Mouse (Mus musculus) forebrain, postnatal 0 days (tissue): ENCODE measurements around the gene Crispld2. TPM values are rescaled to one million over a fixed set of nuclear protein-coding genes. Genes with fewer than 3 reads are reported as not detected.

ENCODE experiments used
- ATAC-seq: fragments of 200-750 bp; cut with Nextera tagmentation; 2 replicates; pipeline ENCODE4 v1.8.0; 2017; ENCODE audit warnings: mild to moderate bottlenecking, moderate library complexity
- DNase-seq: peaks from one replicate; pipeline ENCODE4 v3.0.0-alpha.2; 2015
- H3K27ac ChIP-seq: fragments of 300-500 bp; sonication (generic); 2 replicates; pipeline ENCODE4 v1.5.1; 2014; ENCODE audit warnings: low read depth, mild to moderate bottlenecking, antibody characterized with exemption, low read length, moderate library complexity, mixed read lengths
- H3K27me3 ChIP-seq: fragments of 300-500 bp; sonication (generic); 2 replicates; pipeline ENCODE4 v1.6.1; 2014; ENCODE audit warnings: mild to moderate bottlenecking, low read length, mixed read lengths; ENCODE audit not compliant: insufficient read depth
- H3K36me3 ChIP-seq: fragments of 300-500 bp; sonication (generic); 2 replicates; pipeline ENCODE4 v1.6.1; 2014; ENCODE audit warnings: mild to moderate bottlenecking, moderate library complexity; ENCODE audit not compliant: insufficient read depth
- H3K4me1 ChIP-seq: fragments of 300-500 bp; sonication (generic); 2 replicates; pipeline ENCODE4 v1.6.1; 2014; ENCODE audit warnings: antibody characterized with exemption; ENCODE audit not compliant: insufficient read depth
- H3K4me2 ChIP-seq: fragments of 300-500 bp; sonication (generic); 2 replicates; pipeline ENCODE4 v1.6.1; 2014; ENCODE audit warnings: low read depth, mild to moderate bottlenecking, moderate library complexity
- H3K4me3 ChIP-seq: fragments of 300-500 bp; sonication (generic); 2 replicates; pipeline ENCODE4 v1.5.1; 2014; ENCODE audit warnings: low read depth, low read length, mixed read lengths
- H3K9ac ChIP-seq: fragments of 300-500 bp; sonication (generic); 2 replicates; pipeline ENCODE4 v1.6.1; 2014; ENCODE audit warnings: mild to moderate bottlenecking
- H3K9me3 ChIP-seq: fragments of 300-500 bp; sonication (generic); 2 replicates; pipeline ENCODE4 v1.6.1; 2016; ENCODE audit warnings: low read length
- CTCF ChIP-seq: sonication (generic); IDR thresholded peaks from 2 replicates; pipeline ENCODE4 v1.5.1; 2016; ENCODE audit warnings: antibody characterized with exemption, control low read depth, low read depth
- WGBS: fragments of 180-500 bp; shearing (Covaris S2); extraction: QIAGEN DNeasy Blood & Tissue Kit; methylation state at CpG from one replicate; pipeline ENCODE4 v1.1.7; 2014; 5-methylcytosine and 5-hydroxymethylcytosine counted together
- polyA plus RNA-seq: library from polyadenylated mRNA; unstranded; fragments of >200 nt; fragmentation: Nextera tagmentation; extraction: Ambion mirVana; gene quantifications from 2 replicates; pipeline ENCODE4 v1.2.1, GENCODE M21; 2015
- total RNA-seq: library from RNA; depleted of rRNA; stranded (reverse); fragments of >200 nt; gene quantifications from 2 replicates; pipeline ENCODE4 v1.2.3, GENCODE M21; 2014

Crispld2 gene
- total and polyA plus RNA-seq, 2 experiments from 2014 or later = 2.5 to 11.0 TPM

- WGBS = 52% methylated on average over 5 of the region's 5 CpGs
- H3K4me2 ChIP-seq = no peak overlapping the region
- TF ChIP-seq CTCF = no peak
- no peaks in the 10 kb centered on the region for H3K27me3 ChIP-seq
- no peak overlapping the region for H3K4me3 ChIP-seq
- no peaks in the 10 kb centered on the region for H3K4me1 ChIP-seq
- H3K27ac ChIP-seq = no peak overlapping the region
- DNase-seq (peak; percentile 23), ATAC-seq (no peak)
- H3K9ac ChIP-seq = no peak overlapping the region
- H3K9me3 ChIP-seq = no peaks in the 10 kb centered on the region
- H3K36me3 ChIP-seq = peaks cover 90% of the 10 kb centered on the region
These were observed 39.5 kb upstream of the Crispld2 start for GRCm38 (mm10) chr8:119952747-119953146.

GRCm38 (mm10) chr8:119955333-119955732, 36.9 kb upstream of the Crispld2 start:
- Histone ChIP-seq H3K9ac (no peak overlapping the region), H3K27ac (no peak overlapping the region), H3K4me3 (no peak overlapping the region), H3K4me1 (0 out of 2 replicates have a peak, but pooled peaks cover 2% of the 10 kb centered on the region), H3K4me2 (no peak overlapping the region), H3K27me3 (no peaks in the 10 kb centered on the region), H3K9me3 (no peaks in the 10 kb centered on the region), H3K36me3 (peaks cover 78% of the 10 kb centered on the region)
- no peak for TF ChIP-seq CTCF
- WGBS = 93% methylated on average over 8 of the region's 8 CpGs
- ATAC-seq (no peak), DNase-seq (no peak)

- ATAC-seq = no peak
- peaks cover 50% of the 10 kb centered on the region for H3K36me3 ChIP-seq
- WGBS = 97% methylated on average over 10 of the region's 10 CpGs
These were observed 34.2 kb upstream of the Crispld2 start for GRCm38 (mm10) chr8:119958076-119958475.

DNA sequence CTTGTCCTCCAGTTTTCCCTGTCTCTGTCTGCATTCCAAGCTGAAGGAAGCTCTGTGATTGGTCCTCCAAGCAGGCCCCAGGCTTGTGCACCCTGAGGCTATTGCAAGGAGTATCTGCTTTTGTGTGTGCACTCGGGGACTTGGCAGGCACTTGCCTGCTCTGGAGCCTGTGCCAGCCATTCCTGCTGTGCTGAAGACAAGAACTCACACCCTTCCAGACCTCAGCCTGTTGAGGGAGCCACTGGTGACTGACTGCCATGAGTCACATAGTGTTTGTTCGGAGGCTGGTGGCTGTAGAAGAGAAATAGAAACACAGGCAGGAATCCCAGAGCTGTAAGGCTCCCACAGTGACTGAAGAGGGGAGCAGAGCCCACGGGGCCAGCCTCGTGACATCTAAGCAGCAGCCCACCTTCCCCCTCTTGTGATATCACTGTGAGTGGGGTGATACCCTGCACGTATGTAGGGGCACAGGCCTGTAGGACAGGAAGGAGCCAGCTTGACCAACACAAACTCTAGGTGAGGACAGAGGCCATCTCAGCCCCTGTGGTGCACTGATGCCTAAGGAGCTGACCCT, 31.6 kb upstream of the Crispld2 start:
- WGBS = 36% methylated on average over 5 of the region's 5 CpGs
- peak; percentile 89 for ATAC-seq
- 0 out of 2 replicates have a peak overlapping the region, but pooled peaks have one; percentile 52 for H3K27ac ChIP-seq

More at GRCm38 (mm10) chr8:119958076-119958475, 34.2 kb upstream of the Crispld2 start:
- Histone ChIP-seq H3K27me3 (no peaks in the 10 kb centered on the region), H3K9me3 (no peaks in the 10 kb centered on the region), H3K9ac (no peak overlapping the region), H3K4me1 (0 out of 2 replicates have a peak, but pooled peaks cover 3% of the 10 kb centered on the region), H3K4me3 (no peak overlapping the region), H3K4me2 (no peak overlapping the region), H3K27ac (no peak overlapping the region)
- no peak for TF ChIP-seq CTCF
- no peak for DNase-seq

GRCm38 (mm10) chr8:119964859-119965258, 27.4 kb upstream of the Crispld2 start:
- no peak overlapping the region for H3K27ac ChIP-seq
- H3K4me3 ChIP-seq = no peak overlapping the region
- no peak for DNase-seq
- no peaks in the 10 kb centered on the region for H3K9me3 ChIP-seq
- 0 out of 2 replicates have a peak, but pooled peaks cover 3% of the 10 kb centered on the region for H3K4me1 ChIP-seq
- no peaks in the 10 kb centered on the region for H3K27me3 ChIP-seq
- TF ChIP-seq CTCF = no peak
- no peaks in the 10 kb centered on the region for H3K36me3 ChIP-seq
- ATAC-seq = no peak
- 76% methylated on average over 4 of the region's 4 CpGs for whole genome bisulfite sequencing
- no peak overlapping the region for H3K4me2 ChIP-seq
- no peak overlapping the region for H3K9ac ChIP-seq

More for the DNA sequence above, 31.6 kb upstream of the Crispld2 start:
- Histone ChIP-seq H3K4me1 (0 out of 2 replicates have a peak, but pooled peaks cover 3% of the 10 kb centered on the region), H3K36me3 (peaks cover 25% of the 10 kb centered on the region), H3K4me3 (no peak overlapping the region), H3K9ac (no peak overlapping the region), H3K9me3 (no peaks in the 10 kb centered on the region), H3K27me3 (no peaks in the 10 kb centered on the region), H3K4me2 (no peak overlapping the region)
- peak; percentile 79 for DNase-seq
- peak; percentile 46 for TF ChIP-seq CTCF

- no peaks in the 10 kb centered on the region for H3K4me1 ChIP-seq
- no peak overlapping the region for H3K9ac ChIP-seq
- no peak overlapping the region for H3K27ac ChIP-seq
- ATAC-seq (no peak), DNase-seq (no peak)
- WGBS = 89% methylated on average over 9 of the region's 9 CpGs
- H3K27me3 ChIP-seq = no peaks in the 10 kb centered on the region
- H3K4me2 ChIP-seq = no peak overlapping the region
- H3K9me3 ChIP-seq = no peaks in the 10 kb centered on the region
- H3K36me3 ChIP-seq = no peaks in the 10 kb centered on the region
- no peak for TF ChIP-seq CTCF
- no peak overlapping the region for H3K4me3 ChIP-seq
These were observed 24.8 kb upstream of the Crispld2 start for GRCm38 (mm10) chr8:119967435-119967834.

- H3K4me3 ChIP-seq = no peak overlapping the region
- no peak overlapping the region for H3K27ac ChIP-seq
- WGBS = 76% methylated on average over 9 of the region's 9 CpGs
- no peaks in the 10 kb centered on the region for H3K36me3 ChIP-seq
- no peaks in the 10 kb centered on the region for H3K9me3 ChIP-seq
- DNase-seq (no peak), ATAC-seq (no peak)
- no peaks in the 10 kb centered on the region for H3K27me3 ChIP-seq
- H3K4me2 ChIP-seq = no peak overlapping the region
- H3K9ac ChIP-seq = no peak overlapping the region
- no peak for TF ChIP-seq CTCF
- no peaks in the 10 kb centered on the region for H3K4me1 ChIP-seq
These were observed 22.1 kb upstream of the Crispld2 start for GRCm38 (mm10) chr8:119970169-119970568.
